Mouse (Mus musculus) fat pad, adult 2 months (tissue): ENCODE results near the gene Timm13.

ENCODE experiments used
- DNase-seq: peaks from one replicate; pipeline ENCODE4 v3.0.0-alpha.2; 2011; ENCODE audit warnings: low read depth, low spot score; ENCODE audit errors: extremely low read depth

Timm13 gene

GRCm38 (mm10) chr10:80900318-80901247 lies at the start of gene Timm13:
Gene Timm13, minus strand, starts transcription at chr10:80900969.
- DNase-seq, result peak; percentile 95

- DNase-seq, result no peak
Measured at GRCm38 (mm10) chr10:80950314-80950713, 49.5 kb upstream of the Timm13 start.

GRCm38 (mm10) chr10:80949081-80949480 lies 48.3 kb upstream of the Timm13 start:
- no peak for DNase-seq

GRCm38 (mm10) chr10:80948570-80948969 lies 47.8 kb upstream of the Timm13 start:
- no peak for DNase-seq

- DNase-seq, result no peak
Measured at GRCm38 (mm10) chr10:80947802-80948201, 47.0 kb upstream of the Timm13 start.

- DNase-seq, result no peak
Measured at GRCm38 (mm10) chr10:80946684-80947437, 46.1 kb upstream of the Timm13 start.

GRCm38 (mm10) chr10:80944231-80944630 lies 43.5 kb upstream of the Timm13 start:
- no peak for DNase-seq

- DNase-seq, result no peak
Measured at GRCm38 (mm10) chr10:80943701-80944100, 42.9 kb upstream of the Timm13 start.

- no peak for DNase-seq
Measured at GRCm38 (mm10) chr10:80942919-80943318, 42.1 kb upstream of the Timm13 start.

GRCm38 (mm10) chr10:80940988-80941347 lies 40.2 kb upstream of the Timm13 start:
- DNase-seq, result no peak

- no peak for DNase-seq
Measured at GRCm38 (mm10) chr10:80940320-80940987, 39.7 kb upstream of the Timm13 start.

- no peak for DNase-seq
Measured at GRCm38 (mm10) chr10:80939671-80940070, 38.9 kb upstream of the Timm13 start.

GRCm38 (mm10) chr10:80938831-80939550 lies 38.2 kb upstream of the Timm13 start:
- DNase-seq, result no peak

- no peak for DNase-seq
Measured at GRCm38 (mm10) chr10:80937646-80938045, 36.9 kb upstream of the Timm13 start.

- DNase-seq, result no peak
Measured at GRCm38 (mm10) chr10:80936810-80937164, 36.0 kb upstream of the Timm13 start.

GRCm38 (mm10) chr10:80936135-80936809 lies 35.5 kb upstream of the Timm13 start:
- DNase-seq, result no peak

GRCm38 (mm10) chr10:80935698-80936097 lies 34.9 kb upstream of the Timm13 start:
- no peak for DNase-seq

- DNase-seq, result no peak
Measured at GRCm38 (mm10) chr10:80935241-80935640, 34.5 kb upstream of the Timm13 start.

- DNase-seq, result no peak
Measured at GRCm38 (mm10) chr10:80934136-80934985, 33.6 kb upstream of the Timm13 start.
